Mouse (Mus musculus) megakaryocyte, embryonic 14.5 days (primary cell): ENCODE measurements around the gene Rad54l.

Source experiments
- FLI1 ChIP-seq: IDR thresholded peaks from 2 replicates; pipeline ENCODE4 v1.6.1; 2012; ENCODE audit warnings: low read length, inconsistent platforms, mixed read lengths
- GATA1 ChIP-seq: IDR thresholded peaks from 3 replicates; pipeline ENCODE4 v1.6.1; 2012; ENCODE audit warnings: mixed read lengths, low read length, inconsistent platforms, borderline replicate concordance

GRCm38 (mm10) chr4:116157882-116158281 lies 34.4 kb upstream of the Rad54l start:
- TF ChIP-seq GATA1 (no peak), FLI1 (no peak)
